Mouse (Mus musculus) monocyte, adult 59 days (primary cell): Measurements from ENCODE around the gene Vhl. TPM values are rescaled to one million over a fixed set of nuclear protein-coding genes. Genes with fewer than 3 reads are reported as not detected.

ENCODE experiments used
- total RNA-seq, 2 experiments: library from RNA; stranded (reverse); gene quantifications; one replicate each; pipeline ENCODE4 v1.2.4; 2023

Gene Vhl
- total RNA-seq = 10 to 100 TPM; 25.7 to 32.5 TPM

GRCm38 (mm10) chr6:113623941-113624751 is at the start of gene Vhl:
Gene Vhl, plus strand, starts transcription at chr6:113623959.

DNA sequence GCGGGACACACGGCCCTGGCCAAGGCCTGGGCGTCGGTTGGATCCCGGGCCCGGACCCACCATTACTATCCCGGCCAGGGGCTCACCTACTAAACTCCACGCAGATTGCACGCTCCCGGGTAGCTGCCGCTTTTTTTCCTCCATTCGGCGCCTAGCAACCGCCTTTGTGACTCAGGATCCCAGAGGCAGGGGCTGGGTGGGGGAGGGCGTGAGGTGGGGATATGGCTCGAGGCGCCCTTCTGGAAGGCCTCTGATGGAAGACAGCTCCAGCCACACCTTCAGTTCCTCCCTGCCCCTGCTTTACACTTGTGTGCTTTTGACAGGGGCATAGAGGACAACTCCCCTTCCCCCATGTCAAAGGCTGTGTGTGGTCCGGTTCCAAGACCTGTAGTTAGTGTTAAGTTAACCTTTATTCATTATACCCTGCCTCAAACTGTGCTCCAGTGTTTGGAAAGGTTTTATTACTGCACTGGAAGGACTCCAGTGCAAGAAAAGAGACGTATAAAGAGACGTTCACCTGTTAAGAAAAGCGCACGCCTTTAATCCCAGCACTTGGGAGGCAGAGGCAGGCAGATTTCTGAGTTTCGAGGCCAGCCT is 23.1 kb upstream of the Vhl start, which contains the start of gene Fancd2os:
TSS of gene Fancd2os (minus strand) at position 173 of the 597 bp plus-strand sequence.

GRCm38 (mm10) chr6:113604432-113605223 is 19.1 kb upstream of the Vhl start, which contains the start of gene Brk1:
Gene Brk1, plus strand, starts transcription at chr6:113604772.

DNA sequence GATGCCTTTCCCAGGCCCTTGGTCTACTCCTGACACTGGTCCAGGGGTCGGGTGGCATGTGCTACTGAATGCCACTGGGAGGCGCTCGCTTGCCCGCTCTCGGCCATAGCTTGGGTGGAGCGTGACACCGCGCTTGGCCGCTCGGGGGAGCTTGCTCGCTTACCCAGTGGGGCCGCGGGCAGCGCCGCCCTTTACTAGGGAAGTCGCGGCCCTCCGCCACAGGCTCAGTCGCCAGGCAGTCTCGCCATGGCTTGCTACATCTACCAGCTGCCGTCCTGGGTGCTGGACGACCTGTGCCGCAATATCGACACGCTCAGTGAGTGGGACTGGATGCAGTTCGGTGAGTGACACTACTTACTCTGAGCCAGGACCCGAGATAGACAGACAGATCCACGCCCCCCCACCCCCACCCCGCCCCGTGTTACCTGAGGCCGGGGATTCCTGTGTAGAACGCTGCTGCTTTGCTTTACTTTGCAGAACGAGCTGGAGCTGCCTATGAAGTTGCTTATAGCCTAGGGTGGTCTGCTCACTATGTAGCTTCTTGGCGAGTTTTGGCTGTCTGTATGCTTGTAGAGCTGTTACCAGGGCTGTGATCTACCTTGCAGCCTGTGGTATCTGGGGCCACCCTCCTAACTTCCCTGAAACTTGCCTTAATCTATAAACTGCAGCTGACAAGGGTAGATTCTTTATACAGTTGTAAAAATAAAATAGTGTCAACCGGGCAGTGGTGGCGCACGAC is 14.7 kb downstream of the Vhl start, which contains the start of gene Irak2:
TSS of gene Irak2 (plus strand) at position 166 of the 739 bp plus-strand sequence.

Other genes starting within 250 kb of the Vhl start
- 10 to 100 TPM; 23.0 to 23.8 TPM for gene Tada3, start 246.1 kb upstream of the Vhl start, total RNA-seq
- gene Arpc4, start 245.8 kb upstream of the Vhl start, total RNA-seq = 100 to 1,000 TPM; 479 to 494 TPM
- gene Ttll3, start 234.7 kb upstream of the Vhl start, total RNA-seq = 10 to 100 TPM; 47.8 to 48.0 TPM
- 1 to 10 TPM; 1.6 to 1.9 TPM for gene Rpusd3, start 204.6 kb upstream of the Vhl start, total RNA-seq
- not detected for gene Cidec, start 188.2 kb upstream of the Vhl start, total RNA-seq
- 10 to 100 TPM; 19.0 to 19.3 TPM for gene Jagn1, start 181.4 kb upstream of the Vhl start, total RNA-seq
- 1 to 10 TPM in 1 of 2 experiments, under 1 TPM in 1; 0.68 to 1.2 TPM for gene Il17re, start 165.5 kb upstream of the Vhl start, total RNA-seq
- gene Il17rc, start 152.5 kb upstream of the Vhl start, total RNA-seq = 1 to 10 TPM in 1 of 2 experiments, under 1 TPM in 1; 0.81 to 2.6 TPM
- gene Creld1, start 140.7 kb upstream of the Vhl start, total RNA-seq = 10 to 100 TPM in 1 of 2 experiments, 1 to 10 TPM in 1; 7.7 to 10.1 TPM
- gene Prrt3, start 122.0 kb upstream of the Vhl start, total RNA-seq = under 1 TPM in 1 of 2 experiments, not detected in 1; 0.24 TPM
- 10 to 100 TPM; 63.3 to 67.2 TPM for gene Emc3, start 92.3 kb upstream of the Vhl start, total RNA-seq
- 1 to 10 TPM in 1 of 2 experiments, under 1 TPM in 1; 0.58 to 1.4 TPM for gene Fancd2, start 92.3 kb upstream of the Vhl start, total RNA-seq
- not detected for gene Fancd2os, start 23.2 kb upstream of the Vhl start, total RNA-seq
- gene Brk1, start 19.2 kb upstream of the Vhl start, total RNA-seq = 100 to 1,000 TPM; 186 to 199 TPM
- 100 to 1,000 TPM; 168 to 234 TPM for gene Irak2, start 14.5 kb downstream of the Vhl start, total RNA-seq
- 100 to 1,000 TPM; 119 to 149 TPM for gene Tatdn2, start 73.1 kb downstream of the Vhl start, total RNA-seq
- under 1 TPM in 1 of 2 experiments, not detected in 1; 0.79 TPM for gene Ghrl, start 95.9 kb downstream of the Vhl start, total RNA-seq
- gene Sec13, start 116.8 kb downstream of the Vhl start, total RNA-seq = 10 to 100 TPM; 78.2 to 88.1 TPM